Mouse (Mus musculus) lung, postnatal 4 days (tissue): ENCODE data around the gene Ppp1r12b.

Source experiments
- DNase-seq, 2 experiments: peaks; one replicate each; pipeline ENCODE4 v3.0.0; 2021

Gene Ppp1r12b

GRCm38 (mm10) chr1:134938233-134938632, 17.5 kb downstream of the Ppp1r12b start:
- no peak for DNase-seq

- DNase-seq, result no peak
Observed at GRCm38 (mm10) chr1:134936335-134936734, 19.4 kb downstream of the Ppp1r12b start.

GRCm38 (mm10) chr1:134932431-134932830, 23.3 kb downstream of the Ppp1r12b start:
- DNase-seq, result no peak

GRCm38 (mm10) chr1:134919010-134919409, 36.7 kb downstream of the Ppp1r12b start:
- DNase-seq, result no peak

DNA sequence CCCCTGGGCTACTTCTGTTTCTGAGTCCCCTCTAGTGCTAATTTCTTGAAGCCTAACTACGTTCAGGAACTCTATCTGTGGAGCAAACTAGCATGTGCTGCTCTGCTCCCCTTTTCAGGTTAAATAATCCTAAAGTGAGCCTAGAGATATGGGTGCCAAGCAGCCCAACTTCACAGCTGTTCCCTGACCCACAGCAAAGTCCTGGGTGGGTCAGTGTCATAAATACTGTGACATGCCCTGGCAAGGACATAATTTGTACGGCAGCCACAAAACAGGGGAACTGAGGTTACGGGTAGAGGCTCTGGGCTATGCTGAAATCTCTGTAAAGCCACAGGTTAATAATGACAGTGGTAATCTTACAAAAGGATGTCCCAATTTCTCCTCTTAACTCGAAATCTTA, 40.3 kb downstream of the Ppp1r12b start:
- no peak for DNase-seq

DNA sequence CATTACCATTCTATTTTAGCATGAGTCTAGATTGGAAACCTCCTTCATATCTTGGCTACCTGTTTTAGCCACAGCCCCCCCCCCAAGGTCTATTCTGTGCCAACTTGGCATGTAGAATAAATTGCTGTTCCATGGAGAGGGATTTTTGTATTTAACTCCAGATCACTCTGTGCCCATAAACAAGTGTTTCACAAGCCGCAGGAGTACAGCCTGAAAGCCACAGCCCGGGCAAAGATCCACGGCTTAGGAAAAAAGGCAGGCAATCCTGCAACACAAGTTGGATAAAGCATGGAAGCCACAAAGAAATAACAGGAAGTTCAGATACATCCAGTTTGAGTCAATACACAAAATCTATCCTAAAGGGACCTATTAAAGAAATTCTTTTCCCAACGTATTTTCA, 42.2 kb downstream of the Ppp1r12b start:
- no peak for DNase-seq

GRCm38 (mm10) chr1:134911892-134912291, 43.9 kb downstream of the Ppp1r12b start:
- no peak for DNase-seq

- no peak for DNase-seq
Observed at GRCm38 (mm10) chr1:134910037-134910436, 45.7 kb downstream of the Ppp1r12b start.

GRCm38 (mm10) chr1:134909442-134909841, 46.3 kb downstream of the Ppp1r12b start:
- no peak for DNase-seq

DNA sequence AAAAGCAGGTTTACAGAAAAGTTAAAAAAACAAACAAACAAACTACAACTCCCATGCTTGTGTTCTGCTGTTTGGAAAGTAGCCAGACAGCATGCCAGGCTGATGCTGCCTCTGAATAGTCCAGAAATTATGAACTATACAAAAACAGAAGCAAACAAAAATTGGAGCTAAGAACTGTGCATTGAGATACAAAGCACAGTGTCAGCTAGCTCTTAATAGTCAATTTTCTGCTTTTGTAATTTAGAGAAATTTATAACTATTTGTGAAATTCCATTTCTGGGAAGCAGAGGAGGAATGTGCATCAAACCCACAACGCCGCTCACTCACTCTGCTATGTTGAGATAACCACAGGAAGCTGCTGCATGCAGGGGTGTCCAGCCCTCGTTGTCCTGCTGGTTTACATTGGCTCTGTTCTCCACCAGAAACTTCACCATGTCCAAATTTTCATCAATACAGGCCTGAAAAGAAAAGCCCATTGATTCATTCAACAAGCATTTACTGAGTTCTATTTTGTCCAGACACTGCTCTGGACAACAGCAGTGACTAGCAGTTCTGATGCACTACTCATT, 53.6 kb downstream of the Ppp1r12b start:
- peak in 1 of 2 experiments; percentile 22 for DNase-seq

DNA sequence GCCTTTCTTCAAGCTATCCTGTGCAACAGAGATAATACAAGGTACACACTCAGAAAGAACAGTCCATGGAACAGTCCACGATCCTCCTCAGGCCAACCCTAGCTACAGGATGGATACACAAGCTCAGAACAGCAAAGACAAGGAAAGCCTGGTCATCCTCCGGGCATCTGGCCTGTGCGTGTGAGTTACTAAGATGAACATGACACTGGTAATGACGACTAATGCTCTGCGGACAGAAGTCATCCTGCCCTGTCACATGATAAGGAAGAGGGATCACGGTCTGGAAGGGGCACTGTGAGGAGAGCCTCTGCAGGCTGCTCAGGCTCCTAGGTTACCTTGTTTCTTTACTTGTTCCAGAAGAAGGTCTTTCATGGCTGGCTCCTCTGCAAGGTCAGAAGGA, 59.7 kb downstream of the Ppp1r12b start:
- no peak for DNase-seq

DNA sequence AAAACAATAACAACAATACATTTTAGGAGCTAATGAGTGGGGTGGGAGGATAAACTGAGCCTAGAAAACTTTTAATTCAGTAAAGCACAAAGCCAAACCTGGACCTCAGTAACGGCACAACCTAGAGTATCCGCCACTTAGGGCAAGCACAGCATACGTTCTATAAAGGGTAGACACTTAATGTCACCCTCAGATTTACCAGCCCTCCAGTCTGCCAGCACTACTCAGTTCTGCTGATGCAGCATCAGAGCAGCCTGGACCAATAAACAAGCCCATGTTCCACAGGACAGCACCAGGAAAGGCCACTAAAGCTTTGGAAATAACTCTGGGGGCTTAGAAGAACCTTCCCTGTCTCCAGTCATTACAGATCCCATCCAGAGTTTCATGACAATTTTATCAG, 60.9 kb downstream of the Ppp1r12b start:
- DNase-seq, result no peak

DNA sequence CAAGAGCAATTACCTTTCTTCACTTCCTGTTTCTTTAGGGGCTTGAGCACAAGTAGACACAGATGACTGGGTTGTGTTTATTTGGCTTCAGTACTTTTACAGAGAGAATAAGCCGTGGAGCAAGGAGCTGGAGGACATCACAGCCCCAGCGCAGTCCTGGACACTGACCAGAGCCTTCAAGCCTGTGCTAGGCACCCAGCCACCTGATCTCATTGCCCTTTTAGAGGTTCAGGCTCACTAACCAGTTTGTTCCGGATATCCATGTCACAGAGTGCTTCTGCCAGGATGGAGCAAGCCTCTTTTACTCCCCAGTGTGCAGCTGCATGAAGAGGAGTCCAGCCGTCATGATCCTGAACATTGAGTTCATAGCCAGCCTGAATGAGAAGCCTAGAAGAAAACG, 63.8 kb downstream of the Ppp1r12b start:
- no peak for DNase-seq

DNA sequence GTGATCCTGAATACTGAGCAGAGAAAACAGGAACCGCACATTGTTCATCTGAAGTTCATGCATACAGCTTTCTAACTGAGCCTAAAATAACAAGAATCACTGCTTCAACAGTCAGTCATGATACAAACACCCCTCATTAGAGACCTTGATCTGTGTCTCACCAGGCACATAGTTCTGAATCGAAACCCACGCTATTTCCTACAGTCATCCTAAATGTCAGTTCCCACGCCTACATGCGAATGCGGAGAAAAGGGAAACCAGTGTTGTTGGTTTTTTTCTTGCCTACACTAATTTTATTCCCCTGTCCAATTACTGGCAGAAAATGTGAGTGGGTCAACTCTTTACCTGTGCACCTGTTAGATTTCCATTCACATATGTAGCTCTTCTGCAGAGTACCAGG, 66.1 kb downstream of the Ppp1r12b start:
- no peak for DNase-seq

- DNase-seq, result no peak
Observed at GRCm38 (mm10) chr1:134875800-134876199, 79.9 kb downstream of the Ppp1r12b start.

- DNase-seq, result no peak
Observed at GRCm38 (mm10) chr1:134872678-134873077, 83.1 kb downstream of the Ppp1r12b start.

DNA sequence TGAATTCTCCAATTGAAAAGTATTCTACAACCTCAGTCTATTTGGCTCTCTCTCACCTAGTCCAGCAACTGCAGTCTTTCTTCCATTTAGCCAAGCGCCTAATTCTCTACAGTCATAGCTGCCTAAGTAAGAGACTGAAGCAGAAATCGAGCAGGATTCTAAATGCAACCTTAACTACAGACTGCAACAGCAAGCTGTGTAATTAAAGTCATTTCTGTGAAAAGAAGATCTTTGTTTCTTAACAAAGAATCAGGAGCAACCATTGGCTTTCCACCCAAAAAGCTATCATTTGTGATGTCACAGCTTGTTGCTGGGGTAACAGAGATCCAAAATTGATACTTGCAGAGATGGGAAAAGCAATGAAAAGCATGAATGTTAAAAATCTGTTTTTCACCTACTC, 89.3 kb downstream of the Ppp1r12b start:
- no peak for DNase-seq

- DNase-seq, result no peak
Observed at GRCm38 (mm10) chr1:134865552-134865951, 90.2 kb downstream of the Ppp1r12b start.

DNA sequence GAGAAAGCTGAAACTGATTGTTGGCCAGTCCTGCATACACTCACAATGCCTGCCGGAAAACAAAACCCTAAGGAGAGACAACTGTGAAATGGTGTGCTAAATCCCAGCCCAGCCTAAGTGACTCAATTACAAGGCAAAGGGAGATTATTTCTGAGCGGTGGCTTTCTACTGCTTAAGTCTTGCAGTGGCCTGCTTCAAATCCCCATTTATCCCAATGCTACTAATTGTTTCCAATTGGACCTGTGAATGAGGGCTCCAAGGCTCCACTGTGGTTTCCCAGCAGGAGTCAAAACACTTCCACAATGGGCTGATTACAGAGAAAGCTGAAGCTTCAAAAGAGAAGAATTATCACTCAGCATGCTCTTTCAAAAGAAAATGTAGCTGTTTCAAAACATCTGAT, 95.2 kb downstream of the Ppp1r12b start:
- no peak for DNase-seq

GRCm38 (mm10) chr1:134858344-134859053, 97.2 kb downstream of the Ppp1r12b start:
- peak; percentile 68 to 86 for DNase-seq

GRCm38 (mm10) chr1:134854325-134854982, 101.3 kb downstream of the Ppp1r12b start:
- DNase-seq, result peak in 1 of 2 experiments; percentile 75

- no peak for DNase-seq
Observed at GRCm38 (mm10) chr1:134852797-134853196, 102.9 kb downstream of the Ppp1r12b start.

GRCm38 (mm10) chr1:134851211-134851610, 104.5 kb downstream of the Ppp1r12b start:
- DNase-seq, result no peak

- DNase-seq, result no peak
Observed at GRCm38 (mm10) chr1:134850361-134850760, 105.4 kb downstream of the Ppp1r12b start.
